Mouse (Mus musculus) lung, postnatal 0 days (tissue): Measurements from ENCODE around the gene Car11. TPM values are rescaled to one million over a fixed set of nuclear protein-coding genes. Genes with fewer than 3 reads are reported as not detected.

ENCODE experiments used
- ATAC-seq: fragments of 200-750 bp; cut with Nextera tagmentation; 2 replicates; pipeline ENCODE4 v1.8.0; 2017; ENCODE audit warnings: moderate library complexity
- DNase-seq: peaks from one replicate; pipeline ENCODE4 v3.0.0-alpha.2; 2016; ENCODE audit warnings: low spot score
- H3K27ac ChIP-seq: fragments of 300-500 bp; sonication (generic); 2 replicates; pipeline ENCODE4 v1.5.1; 2014; ENCODE audit warnings: antibody characterized with exemption, mild to moderate bottlenecking, low read length, mixed read lengths
- H3K27me3 ChIP-seq: fragments of 300-500 bp; sonication (generic); replicated peaks from 2 replicates; pipeline ENCODE4 v1.6.1; 2014; ENCODE audit warnings: low read length, mixed read lengths; ENCODE audit not compliant: insufficient read depth
- H3K36me3 ChIP-seq: fragments of 300-500 bp; sonication (generic); 2 replicates; pipeline ENCODE4 v1.6.1; 2014; ENCODE audit warnings: low read length, mixed read lengths; ENCODE audit not compliant: insufficient read depth
- H3K4me1 ChIP-seq: fragments of 300-500 bp; sonication (generic); 2 replicates; pipeline ENCODE4 v1.6.1; 2014; ENCODE audit warnings: antibody characterized with exemption, low read depth, low read length, mixed read lengths; ENCODE audit not compliant: insufficient read depth
- H3K4me2 ChIP-seq: fragments of 300-500 bp; sonication (generic); replicated peaks from 2 replicates; pipeline ENCODE4 v1.6.1; 2014; ENCODE audit warnings: low read depth, mild to moderate bottlenecking, low read length, moderate library complexity, mixed read lengths
- H3K4me3 ChIP-seq: fragments of 300-500 bp; sonication (generic); 2 replicates; pipeline ENCODE4 v1.5.1; 2014; ENCODE audit warnings: low read depth, low read length
- H3K9ac ChIP-seq: fragments of 300-500 bp; sonication (generic); replicated peaks from 2 replicates; pipeline ENCODE4 v1.6.1; 2014; ENCODE audit warnings: low read depth, mild to moderate bottlenecking
- H3K9me3 ChIP-seq: fragments of 300-500 bp; sonication (generic); 2 replicates; pipeline ENCODE4 v1.6.1; 2016; ENCODE audit warnings: low read length, mixed read lengths
- CTCF ChIP-seq: IDR thresholded peaks from 2 replicates; pipeline ENCODE4 v1.5.1; 2016; ENCODE audit warnings: antibody characterized with exemption, mild to moderate bottlenecking
- EP300 ChIP-seq: IDR thresholded peaks from 2 replicates; pipeline ENCODE4 v1.6.1; 2016; ENCODE audit warnings: antibody characterized with exemption, mild to moderate bottlenecking, control low read depth
- WGBS: fragments of 180-500 bp; shearing (Covaris S2); extraction: QIAGEN DNeasy Blood & Tissue Kit; methylation state at CpG from one replicate; pipeline ENCODE4 v1.1.7; 2014; 5-methylcytosine and 5-hydroxymethylcytosine counted together
- polyA plus RNA-seq: library from polyadenylated mRNA; unstranded; fragments of >200 nt; fragmentation: Nextera tagmentation; extraction: Ambion mirVana; gene quantifications from 2 replicates; pipeline ENCODE4 v1.2.1, GENCODE M21; 2015

Car11 gene
- polyA plus RNA-seq, 1 experiment from 2014 or later, result 1.5 TPM

DNA sequence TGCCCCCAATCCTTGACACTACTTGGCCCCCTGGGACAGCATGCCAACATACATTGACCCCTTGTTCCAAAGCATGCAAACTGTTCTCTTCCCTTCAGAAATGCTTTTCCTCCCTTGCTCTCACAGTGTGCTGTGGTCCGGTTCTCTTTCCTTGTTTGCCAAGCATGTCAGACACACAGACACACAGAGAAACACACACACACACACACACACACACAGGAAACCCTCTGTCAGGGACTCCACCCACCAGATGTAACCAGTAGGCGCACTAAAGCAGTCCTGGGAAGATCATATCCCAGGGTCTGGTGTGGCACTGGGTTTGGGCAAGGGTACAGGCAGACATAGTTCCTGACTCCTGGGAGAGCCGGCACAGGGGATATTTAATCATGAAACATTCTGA, 12.8 kb upstream of the Car11 start:
- Histone ChIP-seq H3K9ac (no peak overlapping the region), H3K4me3 (no peak overlapping the region)
- WGBS, result 53% methylated on average over 3 of the region's 3 CpGs

DNA sequence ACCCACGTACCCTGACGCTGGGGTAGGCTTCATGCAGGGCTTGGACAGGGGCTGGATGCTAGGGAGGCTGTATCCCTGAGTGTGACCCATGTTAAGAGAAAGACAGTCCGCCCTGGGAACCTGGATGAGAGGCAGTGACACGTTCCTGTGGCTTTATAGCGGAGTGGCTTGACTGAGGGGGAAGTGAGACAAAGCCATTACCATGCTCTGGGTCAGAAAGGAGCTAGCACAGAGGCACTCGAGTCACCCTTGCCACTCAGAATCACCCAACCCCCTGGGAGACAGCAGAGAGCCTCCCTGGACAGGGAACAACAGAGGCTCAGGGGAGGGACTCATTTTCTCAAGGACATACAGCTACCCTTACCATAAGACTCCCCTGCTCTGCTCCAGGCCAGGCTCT, 10.5 kb upstream of the Car11 start:
- H3K4me2 ChIP-seq, result no peak overlapping the region
- TF ChIP-seq CTCF, result no peak
- TF ChIP-seq EP300, result no peak
- 63% methylated on average over 6 of the region's 6 CpGs for WGBS
- no peaks in the 10 kb centered on the region for H3K9me3 ChIP-seq
- no peak for DNase-seq
- H3K4me1 ChIP-seq, result no peaks in the 10 kb centered on the region
- H3K4me3 ChIP-seq, result no peak overlapping the region
- H3K27me3 ChIP-seq, result no peaks in the 10 kb centered on the region
- no peaks in the 10 kb centered on the region for H3K36me3 ChIP-seq
- no peak overlapping the region for H3K9ac ChIP-seq
- no peak overlapping the region for H3K27ac ChIP-seq
- ATAC-seq, result no peak

More for the DNA sequence above, 12.8 kb upstream of the Car11 start:
- H3K4me2 ChIP-seq, result no peak overlapping the region
- 0 out of 2 replicates have a peak, but pooled peaks have one; percentile 14 for TF ChIP-seq EP300
- TF ChIP-seq CTCF, result no peak
- peaks cover 5% of the 10 kb centered on the region; the same call in 1 of the 2 replicates for H3K4me1 ChIP-seq
- no peak overlapping the region for H3K27ac ChIP-seq
- ATAC-seq (no peak), DNase-seq (no peak)
- H3K36me3 ChIP-seq, result no peaks in the 10 kb centered on the region
- H3K9me3 ChIP-seq, result no peaks in the 10 kb centered on the region
- H3K27me3 ChIP-seq, result no peaks in the 10 kb centered on the region

DNA sequence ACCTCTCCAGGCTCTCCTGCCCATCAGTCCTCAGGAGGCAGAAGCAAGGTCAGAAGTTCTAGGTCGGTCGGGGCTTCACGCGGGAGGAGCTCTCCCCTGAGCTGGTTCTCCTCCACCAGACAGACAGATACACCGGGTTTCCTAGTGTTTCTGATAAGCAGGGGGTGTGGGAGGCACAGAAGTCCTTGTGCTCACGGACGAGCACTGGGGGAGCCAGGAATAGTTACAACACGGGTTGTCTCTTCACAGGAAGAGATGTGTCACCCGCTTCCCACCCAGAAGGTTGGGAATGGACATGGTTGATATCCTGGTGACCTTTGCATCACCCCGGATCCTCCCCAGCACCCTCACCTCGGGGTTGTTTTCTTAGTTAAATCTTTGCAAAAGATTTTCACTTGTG, 9.8 kb upstream of the Car11 start:
- H3K27ac ChIP-seq, result no peak overlapping the region
- DNase-seq (no peak), ATAC-seq (no peak)
- no peaks in the 10 kb centered on the region for H3K27me3 ChIP-seq
- no peak overlapping the region for H3K4me3 ChIP-seq
- no peaks in the 10 kb centered on the region for H3K4me1 ChIP-seq
- WGBS, result 55% methylated on average over 11 of the region's 11 CpGs
- H3K36me3 ChIP-seq, result no peaks in the 10 kb centered on the region
- H3K4me2 ChIP-seq, result no peak overlapping the region
- no peak for TF ChIP-seq EP300
- TF ChIP-seq CTCF, result no peak
- no peak overlapping the region for H3K9ac ChIP-seq
- H3K9me3 ChIP-seq, result no peaks in the 10 kb centered on the region

DNA sequence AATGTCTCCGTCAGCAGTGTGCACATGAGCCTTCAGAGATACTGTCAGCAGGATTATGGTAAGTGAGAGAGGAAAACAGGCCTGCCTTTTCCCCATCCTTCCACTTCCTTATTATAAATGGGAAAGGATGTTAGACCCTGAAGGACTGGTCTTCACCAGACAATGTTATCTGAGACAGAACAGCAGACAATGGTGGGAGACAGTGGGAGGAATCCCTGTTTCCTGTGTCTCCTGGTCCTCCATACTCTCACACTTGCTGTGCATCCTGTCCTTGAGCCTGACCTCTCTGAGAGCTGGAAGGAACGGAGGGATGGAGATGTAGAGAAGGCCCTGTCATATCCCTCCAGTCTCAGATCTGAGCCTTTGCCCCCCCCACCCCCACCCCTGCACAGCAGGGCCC, 7.3 kb upstream of the Car11 start:
- 73% methylated on average over 2 of the region's 2 CpGs for WGBS
- Histone ChIP-seq H3K27ac (no peak overlapping the region), H3K36me3 (no peaks in the 10 kb centered on the region), H3K4me3 (no peak overlapping the region), H3K4me2 (no peak overlapping the region), H3K4me1 (no peaks in the 10 kb centered on the region), H3K27me3 (no peaks in the 10 kb centered on the region), H3K9ac (no peak overlapping the region), H3K9me3 (no peaks in the 10 kb centered on the region)
- DNase-seq, result peak; percentile 3
- no peak for ATAC-seq
- TF ChIP-seq CTCF (no peak), EP300 (no peak)

- Histone ChIP-seq H3K4me2 (no peak within 1 kb of the TSS), H3K4me1 (no peaks in the 10 kb centered on the region), H3K9ac (no peak within 1 kb of the TSS), H3K4me3 (no peak within 1 kb of the TSS), H3K9me3 (no peaks in the 10 kb centered on the region), H3K36me3 (no peaks in the 10 kb centered on the region), H3K27me3 (0 out of 2 replicates have a peak, but pooled peaks cover 2% of the 10 kb centered on the region), H3K27ac (no peak within 1 kb of the TSS)
- TF ChIP-seq EP300 (no peak), CTCF (no peak)
- no peak for ATAC-seq
- DNase-seq, result no peak
- 91% methylated on average over 48 of the region's 50 CpGs for WGBS
These were observed 5.6 kb upstream of the Car11 start, which contains the start of gene Sec1 for GRCm38 (mm10) chr7:45693921-45694591. Sec1 (minus strand) TSS chr7:45694402.

DNA sequence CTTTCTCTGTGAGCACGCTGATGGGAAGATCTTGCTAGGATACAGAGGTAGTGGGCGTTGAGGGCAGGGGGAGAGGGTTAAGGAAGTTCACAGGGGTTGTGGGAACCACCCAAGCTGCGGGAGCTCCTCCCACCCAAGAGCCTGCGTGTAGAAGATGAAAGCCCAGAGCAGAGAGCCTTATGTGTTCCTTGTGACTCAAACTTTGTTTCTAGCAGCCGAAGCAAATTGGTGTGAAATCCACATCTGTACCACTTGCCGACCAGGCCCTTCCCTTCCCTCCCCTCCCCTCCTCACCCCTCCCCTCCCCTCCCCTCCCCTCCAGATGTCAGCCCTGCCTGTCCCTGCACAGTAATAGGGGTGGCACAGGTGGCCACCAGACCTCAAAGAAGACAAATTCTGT, 4.5 kb upstream of the Car11 start:
- H3K27me3 ChIP-seq, result peaks cover 9% of the 10 kb centered on the region; the same call in 1 of the 2 replicates
- peaks cover 4% of the 10 kb centered on the region; the same call in 1 of the 2 replicates for H3K4me1 ChIP-seq
- DNase-seq, result peak; percentile 5
- no peaks in the 10 kb centered on the region for H3K36me3 ChIP-seq
- H3K9me3 ChIP-seq, result no peaks in the 10 kb centered on the region
- ATAC-seq, result no peak
- no peak overlapping the region for H3K9ac ChIP-seq
- 23% methylated on average over 6 of the region's 6 CpGs for WGBS
- H3K4me3 ChIP-seq, result no peak overlapping the region
- no peak overlapping the region for H3K27ac ChIP-seq
- no peak overlapping the region for H3K4me2 ChIP-seq
- TF ChIP-seq EP300, result no peak
- no peak for TF ChIP-seq CTCF
